Comparison of ENCODE assay signal across 8 mouse cellular contexts in the genomic region with DNA sequence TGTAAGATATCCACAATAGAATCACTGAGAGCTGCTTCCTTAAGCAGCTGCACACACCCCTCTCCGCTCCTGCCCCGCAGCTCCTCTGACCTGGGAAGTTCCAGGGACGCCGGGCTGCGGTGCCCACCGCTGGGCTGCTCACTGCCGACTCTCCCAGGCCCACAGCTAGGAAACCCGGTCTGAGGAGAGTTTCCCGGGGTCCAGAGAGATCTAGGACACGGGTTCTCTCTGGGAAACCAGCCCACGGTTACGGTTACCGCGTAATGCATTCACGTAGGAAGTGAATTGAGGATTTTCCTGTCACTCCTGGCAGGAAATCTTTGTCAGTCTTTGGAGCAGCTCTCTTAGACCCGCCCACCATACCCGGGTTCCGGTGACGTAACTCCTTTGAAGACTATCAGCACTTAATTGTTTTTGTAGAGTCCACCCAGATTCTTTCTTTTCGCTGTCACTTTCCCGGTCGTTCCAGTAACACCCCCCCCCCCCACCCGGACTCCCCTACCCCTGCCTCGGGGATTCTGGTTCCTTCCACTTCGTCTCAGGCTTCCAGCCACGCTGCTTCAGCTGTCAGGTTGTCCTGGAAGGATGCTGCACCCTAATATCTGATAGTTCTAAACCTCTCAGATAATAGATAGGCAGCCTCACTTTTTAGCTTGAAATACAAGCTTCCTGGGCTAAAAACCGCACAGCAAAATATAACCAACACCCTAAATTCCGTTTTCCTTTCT. TPM values are rescaled to one million over a fixed set of nuclear protein-coding genes. Genes with fewer than 3 reads are reported as not detected.
A peak's percentile ranks its signal among the peaks of the same experiment; 100 is the strongest.
DNase-seq lines count a peak whose midpoint lies in the region; ATAC-seq and TF ChIP-seq lines count a peak whose summit lies in the region.

No protein-coding gene starts in this region.

- H3K79me3 ChIP-seq in C2C12 (ENCODE audit: low read depth): no peaks in the 10 kb centered on the region

- peak overlapping the region; percentile 32 for H3K4me3 ChIP-seq in C2C12 (ENCODE audit: insufficient read depth, poor library complexity, severe bottlenecking)
- peak overlapping the region; percentile 75 for H3K4me3 ChIP-seq in heart, embryonic 12.5 days
- peak overlapping the region; percentile 79 for H3K4me3 ChIP-seq in kidney, embryonic 16.5 days (ENCODE audit: low read length)
- H3K4me3 ChIP-seq in stomach, embryonic 16.5 days (replicated peaks; ENCODE audit: low read length): peak overlapping the region; percentile 64

- WGBS in heart, embryonic 12.5 days: 2% methylated on average over 28 of the region's 28 CpGs
- WGBS in kidney, embryonic 16.5 days: 1% methylated on average over 28 of the region's 28 CpGs
- 1% methylated on average over 28 of the region's 28 CpGs for WGBS in stomach, embryonic 16.5 days

- H3K9me3 ChIP-seq in heart, embryonic 12.5 days (replicated peaks): no peaks in the 10 kb centered on the region
- H3K9me3 ChIP-seq in kidney, embryonic 16.5 days (ENCODE audit: low read length): no peaks in the 10 kb centered on the region
- no peaks in the 10 kb centered on the region for H3K9me3 ChIP-seq in stomach, embryonic 16.5 days (replicated peaks; ENCODE audit: control insufficient read depth, low read length)

- peak overlapping the region; percentile 86 for H3K27ac ChIP-seq in heart, embryonic 12.5 days (ENCODE audit: poor library complexity, severe bottlenecking)
- H3K27ac ChIP-seq in kidney, embryonic 16.5 days (ENCODE audit: low read length): peak overlapping the region; percentile 95
- H3K27ac ChIP-seq in stomach, embryonic 16.5 days (ENCODE audit: low read length): peak overlapping the region; percentile 86

- peak overlapping the region; percentile 89 for H3ac ChIP-seq in C2C12 (ENCODE audit: control insufficient read depth, insufficient read length, low read depth)

- no peak for TF ChIP-seq CTCF in C2C12 (IDR thresholded peaks at IDR 0.05; ENCODE audit: control insufficient read depth, insufficient read depth, insufficient read length)

- H3K4me2 ChIP-seq in heart, embryonic 12.5 days: peak overlapping the region; percentile 66
- H3K4me2 ChIP-seq in kidney, embryonic 16.5 days (replicated peaks; ENCODE audit: low read depth, low read length): peak overlapping the region; percentile 51
- peak overlapping the region; percentile 56 for H3K4me2 ChIP-seq in stomach, embryonic 16.5 days (ENCODE audit: low read depth, low read length)

- H3K79me2 ChIP-seq in C2C12 (ENCODE audit: control insufficient read depth, insufficient read depth): no peaks in the 10 kb centered on the region

- H3K9ac ChIP-seq in heart, embryonic 12.5 days: peak overlapping the region; percentile 81
- H3K9ac ChIP-seq in kidney, embryonic 16.5 days (replicated peaks; ENCODE audit: low read length): peak overlapping the region; percentile 80
- H3K9ac ChIP-seq in stomach, embryonic 16.5 days (ENCODE audit: low read length): peak overlapping the region; percentile 78

- DNase-seq in brain, adult 2 months (ENCODE audit: low read depth, low spot score): peak; percentile 96
- peak; percentile 25 for DNase-seq in fat pad, adult 2 months (ENCODE audit: extremely low read depth, low read depth, low spot score)
- DNase-seq in liver: peak; percentile 61

- H3K36me3 ChIP-seq in C2C12 (ENCODE audit: control insufficient read depth, insufficient read depth): no peaks in the 10 kb centered on the region
- H3K36me3 ChIP-seq in heart, embryonic 12.5 days: peaks cover 9% of the 10 kb centered on the region
- no peaks in the 10 kb centered on the region for H3K36me3 ChIP-seq in kidney, embryonic 16.5 days (ENCODE audit: insufficient read depth, low read length)
- H3K36me3 ChIP-seq in stomach, embryonic 16.5 days (ENCODE audit: control insufficient read depth, insufficient read depth, low read length): no peaks in the 10 kb centered on the region

- H3K4me1 ChIP-seq in heart, embryonic 12.5 days (replicated peaks): 0 out of 2 replicates have a peak, but pooled peaks cover 3% of the 10 kb centered on the region
- no peaks in the 10 kb centered on the region for H3K4me1 ChIP-seq in kidney, embryonic 16.5 days (ENCODE audit: insufficient read depth, low read length)
- H3K4me1 ChIP-seq in stomach, embryonic 16.5 days (ENCODE audit: control insufficient read depth, insufficient read depth, low read length): no peaks in the 10 kb centered on the region

- peak; percentile 90 for ATAC-seq in heart, embryonic 12.5 days (ENCODE audit: insufficient number of reproducible peaks, low FRiP score)
- peak; percentile 96 for ATAC-seq in kidney, embryonic 16.5 days (ENCODE audit: low FRiP score, low TSS enrichment)
- 0 out of 2 replicates have a peak, but pooled peaks have one; percentile 17 for ATAC-seq in monocyte, adult 5-6 weeks (replicated peaks; ENCODE audit: insufficient number of reproducible peaks, low FRiP score, low TSS enrichment, poor library complexity, severe bottlenecking)
- peak; percentile 92 for ATAC-seq in stomach, embryonic 16.5 days (ENCODE audit: insufficient read depth, low FRiP score)

- no peaks in the 10 kb centered on the region for H3K27me3 ChIP-seq in C2C12 (ENCODE audit: control insufficient read depth, insufficient read depth, insufficient read length)
- H3K27me3 ChIP-seq in heart, embryonic 12.5 days (replicated peaks): no peaks in the 10 kb centered on the region
- no peaks in the 10 kb centered on the region for H3K27me3 ChIP-seq in kidney, embryonic 16.5 days (ENCODE audit: insufficient read depth, low read length)
- H3K27me3 ChIP-seq in stomach, embryonic 16.5 days (ENCODE audit: control insufficient read depth, insufficient read depth, low read length): no peaks in the 10 kb centered on the region

TF ChIP-seq in C2C12, 6 proteins besides CTCF, POLR2A, EP300 and RAD21:
- TF ChIP-seq MYOG (IDR thresholded peaks at IDR 0.05; ENCODE audit: control insufficient read depth, extremely low read depth, insufficient read length): no peak
- TF ChIP-seq MAX (IDR thresholded peaks at IDR 0.05): no peak
- TF ChIP-seq CEBPB (IDR thresholded peaks at IDR 0.05; ENCODE audit: low read depth): no peak
- no peak for TF ChIP-seq USF1 (IDR thresholded peaks at IDR 0.05; ENCODE audit: low read depth)
- no peak for TF ChIP-seq FOSL1 (IDR thresholded peaks at IDR 0.05; ENCODE audit: insufficient read depth, low read length, poor library complexity, severe bottlenecking)
- no peak for TF ChIP-seq MYOD1 (IDR thresholded peaks at IDR 0.05; ENCODE audit: control insufficient read depth, insufficient read length, low read depth)

RNA-seq across cellular contexts. Expression of a gene that starts 49.3 kb away (rescaled TPM):
- polyA plus RNA-seq in C2C12 (2012; fragmentation: generic; extraction: Trizol): 0.88 TPM
- 17.1 and 17.8 TPM in 2 replicates for polyA plus RNA-seq in heart, embryonic 12.5 days (2016; fragmentation: Nextera tagmentation; extraction: Ambion mirVana)
- polyA plus RNA-seq in kidney, embryonic 16.5 days (2015; fragmentation: Nextera tagmentation; extraction: Ambion mirVana): 21.0 and 21.7 TPM in 2 replicates
- total RNA-seq in monocyte, adult 5-6 weeks (2017): 20.8 to 26.5 TPM (median 26.3 TPM) in 3 replicates
- 16.6 and 18.3 TPM in 2 replicates for polyA plus RNA-seq in stomach, embryonic 16.5 days (2015; fragmentation: Nextera tagmentation; extraction: Ambion mirVana)

Comparison
In these comparisons a context has a peak if more than half of its experiments do, and no peak if none do; other contexts are left out.
1. Peak in every context shown above with its lines: DNase-seq, ATAC-seq, H3K4me3 ChIP-seq and H3K27ac ChIP-seq.
2. DNase-seq: peak in every context shown above with its lines; median percentile 96 in brain, adult 2 months; 61 in liver; 25 in fat pad, adult 2 months.
3. ATAC-seq: peak in every context shown above with its lines; median percentile 96 in kidney, embryonic 16.5 days; 92 in stomach, embryonic 16.5 days; 90 in heart, embryonic 12.5 days; 17 in monocyte, adult 5-6 weeks.